18 mouse cellular contexts compared by ENCODE assay signal in genomic region chr4:135191604-135192003, GRCm38 (mm10).
"Had no signal": no experiment of that assay in that cellular context is flagged by ENCODE, and none has a peak within 500 bp of the region (broad histone marks: within the 10 kb centered on the region; RNA-seq: fewer than 3 reads in every experiment).

No protein-coding gene starts in this region.

- H3K9ac ChIP-seq: lung, embryonic 14.5 days; midbrain, embryonic 13.5 days; midbrain, embryonic 15.5 days; neural tube, embryonic 13.5 days; neural tube, embryonic 15.5 days; stomach, embryonic 15.5 days had no signal

- H3K4me2 ChIP-seq: lung, embryonic 14.5 days; midbrain, embryonic 11.5 days; midbrain, embryonic 13.5 days; midbrain, embryonic 15.5 days; neural tube, embryonic 13.5 days; neural tube, embryonic 15.5 days; stomach, embryonic 15.5 days had no signal

- ATAC-seq: midbrain, embryonic 13.5 days; midbrain, embryonic 15.5 days had no signal

- H3K36me3 ChIP-seq: midbrain, embryonic 13.5 days; midbrain, embryonic 15.5 days; neural tube, embryonic 13.5 days; neural tube, embryonic 15.5 days; stomach, embryonic 15.5 days had no signal

- H3K4me1 ChIP-seq: midbrain, embryonic 13.5 days; midbrain, embryonic 15.5 days; neural tube, embryonic 13.5 days; neural tube, embryonic 15.5 days; stomach, embryonic 15.5 days had no signal

- H3K4me3 ChIP-seq: megakaryocyte, embryonic 14.5 days; midbrain, embryonic 13.5 days; midbrain, embryonic 15.5 days; neural tube, embryonic 13.5 days; neural tube, embryonic 15.5 days; stomach, embryonic 15.5 days had no signal

- H3K9me3 ChIP-seq: midbrain, embryonic 13.5 days; midbrain, embryonic 15.5 days; neural tube, embryonic 13.5 days; neural tube, embryonic 15.5 days; stomach, embryonic 15.5 days had no signal

- H3K27me3 ChIP-seq: midbrain, embryonic 13.5 days; midbrain, embryonic 15.5 days; neural tube, embryonic 13.5 days; neural tube, embryonic 15.5 days; stomach, embryonic 15.5 days had no signal

- H3K27ac ChIP-seq: macrophage; midbrain, embryonic 13.5 days; midbrain, embryonic 15.5 days; neural tube, embryonic 13.5 days; neural tube, embryonic 15.5 days; stomach, embryonic 15.5 days; stomach, postnatal 0 days had no signal

- DNase-seq: lung, adult 18-20 months; lung, embryonic 14.5 days; lung, postnatal 10 days; lung, postnatal 36 days; retina, postnatal 1 day; right cerebral cortex, adult 18-20 months; thymus, adult 2 months; thymus, postnatal 25 days; thymus, postnatal 4 days had no signal
